Mouse (Mus musculus): ENCODE measurements around the gene Pitpna.

Gene Pitpna

GRCm38 (mm10) chr11:75630645-75631229 lies 42.8 kb downstream of the Pitpna start, which contains the start of gene Inpp5k:
Gene Inpp5k (plus strand): TSS chr11:75630988.
- DNase-seq (ENCODE audit: extremely low spot score, low read depth, low spot score) = peak; percentile 86

GRCm38 (mm10) chr11:75631561-75632225 lies 43.8 kb downstream of the Pitpna start:
- no peak for DNase-seq (ENCODE audit: extremely low spot score, low read depth, low spot score)

- DNase-seq (ENCODE audit: extremely low spot score, low read depth, low spot score) = no peak
These were observed 45.0 kb downstream of the Pitpna start for GRCm38 (mm10) chr11:75632921-75633320.

GRCm38 (mm10) chr11:75634801-75635200 lies 46.9 kb downstream of the Pitpna start:
- DNase-seq (ENCODE audit: extremely low spot score, low read depth, low spot score) = no peak

GRCm38 (mm10) chr11:75635315-75635714 lies 47.4 kb downstream of the Pitpna start:
- DNase-seq (ENCODE audit: extremely low spot score, low read depth, low spot score) = no peak

GRCm38 (mm10) chr11:75643323-75643722 lies 55.4 kb downstream of the Pitpna start:
- no peak for DNase-seq (ENCODE audit: extremely low spot score, low read depth, low spot score)

- DNase-seq (ENCODE audit: extremely low spot score, low read depth, low spot score) = no peak
These were observed 56.8 kb downstream of the Pitpna start for GRCm38 (mm10) chr11:75644684-75645083.

- DNase-seq (ENCODE audit: extremely low spot score, low read depth, low spot score) = no peak
These were observed 59.8 kb downstream of the Pitpna start for GRCm38 (mm10) chr11:75647681-75648211.

GRCm38 (mm10) chr11:75649155-75649561 lies 61.3 kb downstream of the Pitpna start:
- no peak for DNase-seq (ENCODE audit: extremely low spot score, low read depth, low spot score)

- no peak for DNase-seq (ENCODE audit: extremely low spot score, low read depth, low spot score)
These were observed 62.4 kb downstream of the Pitpna start, which contains the start of gene Myo1c for GRCm38 (mm10) chr11:75650311-75650710. Gene Myo1c (plus strand): TSS chr11:75650504.

GRCm38 (mm10) chr11:75650958-75651425 lies 63.1 kb downstream of the Pitpna start:
- DNase-seq (ENCODE audit: extremely low spot score, low read depth, low spot score) = no peak

- DNase-seq (ENCODE audit: extremely low spot score, low read depth, low spot score) = no peak
These were observed 63.7 kb downstream of the Pitpna start for GRCm38 (mm10) chr11:75651426-75652221.

GRCm38 (mm10) chr11:75652222-75652941 lies 64.5 kb downstream of the Pitpna start:
- no peak for DNase-seq (ENCODE audit: extremely low spot score, low read depth, low spot score)

- no peak for DNase-seq (ENCODE audit: extremely low spot score, low read depth, low spot score)
These were observed 65.2 kb downstream of the Pitpna start for GRCm38 (mm10) chr11:75652942-75653684.

- DNase-seq (ENCODE audit: extremely low spot score, low read depth, low spot score) = no peak
These were observed 66.0 kb downstream of the Pitpna start for GRCm38 (mm10) chr11:75653781-75654470.

- DNase-seq (ENCODE audit: extremely low spot score, low read depth, low spot score) = no peak
These were observed 66.8 kb downstream of the Pitpna start for GRCm38 (mm10) chr11:75654471-75655390.

GRCm38 (mm10) chr11:75655621-75656545 lies 68.0 kb downstream of the Pitpna start:
- DNase-seq (ENCODE audit: extremely low spot score, low read depth, low spot score) = no peak

Data from hindlimb bud, embryonic 11.5 days (tissue).